Mouse (Mus musculus) liver, postnatal 0 days (tissue): ENCODE measurements at regions not wholly inside any gene's neighbourhood (a gene's known extent, or its start where the extent isn't known, plus 50 kb on each side); places are given as distances from the start of the nearest gene placed in this dataset.

Experiments
- ATAC-seq: fragments of 200-750 bp; cut with Nextera tagmentation; 2 replicates; pipeline ENCODE4 v1.8.0; 2017; ENCODE audit warnings: mild to moderate bottlenecking, moderate library complexity
- DNase-seq: peaks from one replicate; pipeline ENCODE4 v3.0.0-alpha.2; 2016
- H3K27ac ChIP-seq: fragments of 300-500 bp; sonication (generic); 2 replicates; pipeline ENCODE4 v1.5.1; 2014; ENCODE audit warnings: antibody characterized with exemption, moderate library complexity, mild to moderate bottlenecking, low read depth
- H3K27me3 ChIP-seq: fragments of 300-500 bp; sonication (generic); 2 replicates; pipeline ENCODE4 v1.6.1; 2014; ENCODE audit warnings: low read length, control low read depth, mixed read lengths; ENCODE audit not compliant: insufficient read depth
- H3K36me3 ChIP-seq: fragments of 300-500 bp; sonication (generic); replicated peaks from 2 replicates; pipeline ENCODE4 v1.6.1; 2014; ENCODE audit warnings: mild to moderate bottlenecking, control low read depth, low read length, moderate library complexity, mixed read lengths; ENCODE audit not compliant: insufficient read depth
- H3K4me1 ChIP-seq: fragments of 300-500 bp; sonication (generic); 2 replicates; pipeline ENCODE4 v1.6.1; 2014; ENCODE audit warnings: antibody characterized with exemption, mild to moderate bottlenecking, control low read depth; ENCODE audit not compliant: insufficient read depth
- H3K4me2 ChIP-seq: fragments of 300-500 bp; sonication (generic); 2 replicates; pipeline ENCODE4 v1.6.1; 2014; ENCODE audit warnings: low read depth, mild to moderate bottlenecking, low read length, moderate library complexity, mixed read lengths
- H3K4me3 ChIP-seq: fragments of 300-500 bp; sonication (generic); 2 replicates; pipeline ENCODE4 v1.5.1; 2014; ENCODE audit warnings: low read depth, low read length
- H3K9ac ChIP-seq: fragments of 300-500 bp; sonication (generic); replicated peaks from 2 replicates; pipeline ENCODE4 v1.6.1; 2014; ENCODE audit warnings: mild to moderate bottlenecking, moderate library complexity
- H3K9me3 ChIP-seq: fragments of 300-500 bp; sonication (generic); 2 replicates; pipeline ENCODE4 v1.6.1; 2016; ENCODE audit warnings: mild to moderate bottlenecking, control low read depth, low read length, mixed read lengths
- CTCF ChIP-seq: sonication (generic); IDR thresholded peaks from 2 replicates; pipeline ENCODE4 v1.5.1; 2016; ENCODE audit warnings: antibody characterized with exemption, low read depth
- EP300 ChIP-seq: IDR thresholded peaks from 2 replicates; pipeline ENCODE4 v1.6.1; 2016; ENCODE audit warnings: antibody characterized with exemption, low read depth, mild to moderate bottlenecking
- WGBS: fragments of 180-500 bp; shearing (Covaris S2); extraction: QIAGEN DNeasy Blood & Tissue Kit; methylation state at CpG from one replicate; pipeline ENCODE4 v1.1.7; 2014; ENCODE audit not compliant: insufficient replicate concordance; 5-methylcytosine and 5-hydroxymethylcytosine counted together

- no peak overlapping the region for H3K4me3 ChIP-seq
- no peaks in the 10 kb centered on the region for H3K36me3 ChIP-seq
- ATAC-seq = no peak
- H3K4me1 ChIP-seq = no peaks in the 10 kb centered on the region
- no peaks in the 10 kb centered on the region for H3K27me3 ChIP-seq
- H3K4me2 ChIP-seq = no peak overlapping the region
- no peaks in the 10 kb centered on the region for H3K9me3 ChIP-seq
- DNase-seq = no peak
- H3K9ac ChIP-seq = no peak overlapping the region
- WGBS = 61% methylated on average over 2 of the region's 2 CpGs
- no peak overlapping the region for H3K27ac ChIP-seq
- no peak for TF ChIP-seq EP300
- no peak for TF ChIP-seq CTCF
Observed at GRCm38 (mm10) chr15:61713953-61714352, 791.1 kb upstream of the A1bg start.

DNA sequence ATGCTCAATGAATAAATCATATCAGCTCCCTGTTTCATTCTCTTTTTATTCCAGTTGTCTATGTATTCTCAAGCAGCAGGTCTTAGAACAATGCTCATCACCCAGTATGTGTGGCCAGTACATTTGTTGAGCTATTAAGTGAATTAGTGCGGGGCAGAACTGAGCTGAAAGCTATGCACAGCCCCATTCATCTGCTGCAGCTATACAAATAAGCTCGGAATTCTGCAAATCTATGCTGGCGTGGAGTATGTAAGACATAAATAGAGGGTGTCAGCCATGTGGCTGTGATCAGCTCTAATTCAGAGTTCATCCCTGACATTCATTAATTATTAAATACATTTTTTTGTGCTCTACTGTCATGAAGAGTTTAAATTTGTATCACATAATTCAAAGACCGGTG is 786.1 kb upstream of the A1bg start:
- DNase-seq (no peak), ATAC-seq (no peak)
- TF ChIP-seq CTCF (no peak), EP300 (no peak)
- Histone ChIP-seq H3K4me3 (no peak overlapping the region), H3K36me3 (no peaks in the 10 kb centered on the region), H3K9me3 (no peaks in the 10 kb centered on the region), H3K4me2 (no peak overlapping the region), H3K27ac (no peak overlapping the region), H3K27me3 (no peaks in the 10 kb centered on the region), H3K9ac (no peak overlapping the region), H3K4me1 (no peaks in the 10 kb centered on the region)
- 82% methylated on average over 4 of the region's 4 CpGs for WGBS

GRCm38 (mm10) chr15:61707952-61708351 is 785.1 kb upstream of the A1bg start:
- Histone ChIP-seq H3K9ac (no peak overlapping the region), H3K4me2 (no peak overlapping the region), H3K27me3 (no peaks in the 10 kb centered on the region), H3K4me3 (no peak overlapping the region), H3K9me3 (no peaks in the 10 kb centered on the region), H3K4me1 (no peaks in the 10 kb centered on the region), H3K36me3 (no peaks in the 10 kb centered on the region), H3K27ac (no peak overlapping the region)
- DNase-seq (no peak), ATAC-seq (no peak)
- TF ChIP-seq EP300 (peak; percentile 20; the same call in 1 of the 2 replicates), CTCF (no peak)
- WGBS = 52% methylated on average over 6 of the region's 6 CpGs

DNA sequence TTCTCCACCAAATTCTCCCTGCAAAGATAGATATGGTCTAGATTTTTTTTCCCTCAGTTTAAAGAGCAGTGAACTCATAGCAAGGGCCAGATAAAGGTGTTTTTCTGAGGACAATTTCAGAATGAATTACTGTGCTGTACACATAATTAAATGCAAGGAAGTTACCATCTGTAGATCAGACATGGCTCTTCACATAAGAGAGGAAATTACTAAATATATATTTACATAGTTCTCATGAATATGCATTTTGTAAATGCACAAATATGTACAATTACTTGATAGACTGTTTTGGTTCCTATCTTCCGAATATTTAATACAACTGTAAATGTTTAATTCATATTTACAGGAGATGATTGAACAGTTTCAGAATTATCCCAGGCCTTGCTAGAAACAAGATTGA is 769.9 kb upstream of the A1bg start:
- WGBS = 75% methylated on average over 1 of the region's 1 CpGs
- Histone ChIP-seq H3K9me3 (no peaks in the 10 kb centered on the region), H3K27me3 (no peaks in the 10 kb centered on the region), H3K4me2 (no peak overlapping the region), H3K4me3 (no peak overlapping the region), H3K27ac (no peak overlapping the region), H3K9ac (no peak overlapping the region), H3K4me1 (no peaks in the 10 kb centered on the region), H3K36me3 (no peaks in the 10 kb centered on the region)
- DNase-seq (no peak), ATAC-seq (no peak)
- TF ChIP-seq EP300 = no peak
- no peak for TF ChIP-seq CTCF

DNA sequence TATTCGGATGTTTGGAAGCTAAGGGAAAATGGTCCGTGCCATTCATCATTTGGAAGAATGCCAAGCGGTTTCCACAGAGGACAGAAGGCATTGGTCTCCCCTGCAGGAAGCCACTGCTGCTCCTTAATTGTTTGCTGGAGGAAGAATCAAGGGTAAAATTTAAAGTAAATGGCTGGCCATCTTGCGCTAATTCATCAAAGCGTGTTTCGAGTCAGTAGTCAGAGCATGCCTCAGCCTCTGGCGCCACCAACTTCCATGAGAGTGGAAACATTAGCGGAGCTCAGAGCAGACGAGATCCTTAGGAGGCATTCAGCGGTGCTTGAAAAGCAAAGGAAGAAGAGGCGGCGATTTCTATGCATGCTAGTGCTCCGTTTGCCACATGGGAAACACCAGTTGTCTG is 767.6 kb upstream of the A1bg start:
- Histone ChIP-seq H3K36me3 (no peaks in the 10 kb centered on the region), H3K27ac (no peak overlapping the region), H3K4me3 (no peak overlapping the region), H3K4me1 (no peaks in the 10 kb centered on the region), H3K4me2 (no peak overlapping the region), H3K9ac (no peak overlapping the region), H3K27me3 (no peaks in the 10 kb centered on the region), H3K9me3 (no peaks in the 10 kb centered on the region)
- DNase-seq (no peak), ATAC-seq (no peak)
- no peak for TF ChIP-seq EP300
- 79% methylated on average over 13 of the region's 13 CpGs for WGBS

GRCm38 (mm10) chr15:61689776-61690397 is 767.1 kb upstream of the A1bg start:
- WGBS = 77% methylated on average over 12 of the region's 12 CpGs
- no peak for DNase-seq
- H3K9ac ChIP-seq = no peak overlapping the region
- H3K27ac ChIP-seq = no peak overlapping the region
- TF ChIP-seq CTCF (no peak), EP300 (no peak)
- no peak overlapping the region for H3K4me3 ChIP-seq
- no peaks in the 10 kb centered on the region for H3K36me3 ChIP-seq
- no peaks in the 10 kb centered on the region for H3K27me3 ChIP-seq
- no peak for ATAC-seq
- no peaks in the 10 kb centered on the region for H3K9me3 ChIP-seq
- H3K4me1 ChIP-seq = no peaks in the 10 kb centered on the region
- no peak overlapping the region for H3K4me2 ChIP-seq

DNA sequence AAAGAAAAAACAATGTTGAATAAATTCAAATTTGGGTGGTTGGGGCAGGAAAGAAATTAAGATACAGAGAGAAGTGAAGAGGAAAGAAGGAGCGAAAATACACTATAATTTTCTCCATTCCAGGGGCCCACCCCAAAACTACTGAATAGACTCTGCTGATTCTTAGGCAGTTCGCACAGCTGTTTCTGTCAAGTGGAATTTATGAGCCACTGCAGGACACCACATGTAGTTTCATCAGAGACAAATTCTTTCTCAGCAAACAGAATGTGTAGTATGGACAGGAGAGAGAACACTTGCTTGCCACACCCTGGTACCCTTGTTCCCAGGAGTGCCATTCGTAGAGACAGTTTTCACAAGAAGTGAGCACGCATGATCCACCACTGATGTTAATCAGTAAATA is 760.2 kb upstream of the A1bg start:
- ATAC-seq (no peak), DNase-seq (no peak)
- no peak overlapping the region for H3K9ac ChIP-seq
- no peaks in the 10 kb centered on the region for H3K27me3 ChIP-seq
- H3K27ac ChIP-seq = no peak overlapping the region
- TF ChIP-seq EP300 = no peak
- TF ChIP-seq CTCF = no peak
- H3K36me3 ChIP-seq = no peaks in the 10 kb centered on the region
- no peak overlapping the region for H3K4me3 ChIP-seq
- WGBS = 81% methylated on average over 4 of the region's 4 CpGs
- H3K4me2 ChIP-seq = no peak overlapping the region
- H3K9me3 ChIP-seq = no peaks in the 10 kb centered on the region
- H3K4me1 ChIP-seq = no peaks in the 10 kb centered on the region
